Mouse (Mus musculus) megakaryocyte, embryonic 14.5 days (primary cell): ENCODE results near the gene Sox5. TPM values are rescaled to one million over a fixed set of nuclear protein-coding genes. Genes with fewer than 3 reads are reported as not detected.

Experiments used
- H3K27me3 ChIP-seq: replicated peaks from 2 replicates; pipeline ENCODE3; 2012; ENCODE audit warnings: inconsistent platforms
- H3K36me3 ChIP-seq: replicated peaks from 2 replicates; pipeline ENCODE3; 2012; ENCODE audit warnings: low read length, inconsistent platforms, mixed read lengths
- H3K4me1 ChIP-seq: 2 replicates; pipeline ENCODE4 v1.6.1; 2012; ENCODE audit warnings: inconsistent platforms
- H3K4me3 ChIP-seq: replicated peaks from 2 replicates; pipeline ENCODE3; 2012; ENCODE audit warnings: moderate library complexity, mild to moderate bottlenecking, inconsistent platforms
- H3K9me3 ChIP-seq: 2 replicates; pipeline ENCODE4 v1.6.1; 2012; ENCODE audit warnings: inconsistent platforms
- FLI1 ChIP-seq: IDR thresholded peaks from 2 replicates; pipeline ENCODE4 v1.6.1; 2012; ENCODE audit warnings: low read length, inconsistent platforms, mixed read lengths
- GATA1 ChIP-seq: IDR thresholded peaks from 3 replicates; pipeline ENCODE4 v1.6.1; 2012; ENCODE audit warnings: mixed read lengths, low read length, inconsistent platforms, borderline replicate concordance
- polyA plus RNA-seq: library from polyadenylated mRNA; stranded (reverse); fragments of >175 nt; gene quantifications from 2 replicates; pipeline ENCODE4 v1.2.3, GENCODE M21; 2012; ENCODE audit warnings: low replicate concordance; ENCODE audit not compliant: insufficient read depth

Sox5 gene
- polyA plus RNA-seq, 1 experiment = 0.07 TPM

GRCm38 (mm10) chr6:144454291-144455276 lies 327.2 kb downstream of the Sox5 start:
- no peaks in the 10 kb centered on the region for H3K9me3 ChIP-seq
- TF ChIP-seq FLI1 (no peak), GATA1 (no peak)
- no peak overlapping the region for H3K4me3 ChIP-seq
- H3K36me3 ChIP-seq = no peaks in the 10 kb centered on the region
- H3K4me1 ChIP-seq = no peaks in the 10 kb centered on the region; the same call in 1 of the 2 replicates
- no peaks in the 10 kb centered on the region for H3K27me3 ChIP-seq

GRCm38 (mm10) chr6:144453605-144454004 lies 328.2 kb downstream of the Sox5 start:
- TF ChIP-seq GATA1 (no peak), FLI1 (no peak)
- H3K9me3 ChIP-seq = no peaks in the 10 kb centered on the region
- no peaks in the 10 kb centered on the region for H3K36me3 ChIP-seq
- H3K27me3 ChIP-seq = no peaks in the 10 kb centered on the region
- H3K4me1 ChIP-seq = no peaks in the 10 kb centered on the region; the same call in 1 of the 2 replicates
- H3K4me3 ChIP-seq = no peak overlapping the region

- TF ChIP-seq GATA1 (no peak), FLI1 (no peak)
- no peaks in the 10 kb centered on the region for H3K27me3 ChIP-seq
Measured at GRCm38 (mm10) chr6:144453147-144453546, 328.6 kb downstream of the Sox5 start.

GRCm38 (mm10) chr6:144452200-144452977 lies 329.4 kb downstream of the Sox5 start:
- no peak for TF ChIP-seq FLI1
- no peak for TF ChIP-seq GATA1
- Histone ChIP-seq H3K9me3 (no peaks in the 10 kb centered on the region), H3K36me3 (no peaks in the 10 kb centered on the region), H3K27me3 (no peaks in the 10 kb centered on the region), H3K4me1 (no peaks in the 10 kb centered on the region; the same call in 1 of the 2 replicates), H3K4me3 (no peak overlapping the region)

More at GRCm38 (mm10) chr6:144453147-144453546, 328.6 kb downstream of the Sox5 start:
- H3K36me3 ChIP-seq = no peaks in the 10 kb centered on the region
- no peak overlapping the region for H3K4me3 ChIP-seq
- no peaks in the 10 kb centered on the region for H3K9me3 ChIP-seq
- H3K4me1 ChIP-seq = no peaks in the 10 kb centered on the region; the same call in 1 of the 2 replicates

- no peak for TF ChIP-seq GATA1
- no peak for TF ChIP-seq FLI1
Measured at GRCm38 (mm10) chr6:144451631-144452030, 330.1 kb downstream of the Sox5 start.

GRCm38 (mm10) chr6:144445761-144446373 lies 335.9 kb downstream of the Sox5 start:
- Histone ChIP-seq H3K4me1 (no peaks in the 10 kb centered on the region), H3K36me3 (no peaks in the 10 kb centered on the region), H3K9me3 (no peaks in the 10 kb centered on the region; the same call in 1 of the 2 replicates), H3K4me3 (no peak overlapping the region), H3K27me3 (no peaks in the 10 kb centered on the region)
- no peak for TF ChIP-seq GATA1
- no peak for TF ChIP-seq FLI1

More at GRCm38 (mm10) chr6:144451631-144452030, 330.1 kb downstream of the Sox5 start:
- no peaks in the 10 kb centered on the region for H3K9me3 ChIP-seq
- H3K4me1 ChIP-seq = no peaks in the 10 kb centered on the region; the same call in 1 of the 2 replicates
- H3K27me3 ChIP-seq = no peaks in the 10 kb centered on the region
- H3K4me3 ChIP-seq = no peak overlapping the region
- no peaks in the 10 kb centered on the region for H3K36me3 ChIP-seq

- no peaks in the 10 kb centered on the region for H3K27me3 ChIP-seq
- H3K4me3 ChIP-seq = no peak overlapping the region
- no peaks in the 10 kb centered on the region; the same call in 1 of the 2 replicates for H3K9me3 ChIP-seq
- no peaks in the 10 kb centered on the region for H3K4me1 ChIP-seq
- no peak for TF ChIP-seq GATA1
- no peak for TF ChIP-seq FLI1
- H3K36me3 ChIP-seq = no peaks in the 10 kb centered on the region
Measured at GRCm38 (mm10) chr6:144444367-144444766, 337.4 kb downstream of the Sox5 start.

GRCm38 (mm10) chr6:144443681-144444080 lies 338.1 kb downstream of the Sox5 start:
- Histone ChIP-seq H3K4me3 (no peak overlapping the region), H3K4me1 (no peaks in the 10 kb centered on the region), H3K36me3 (no peaks in the 10 kb centered on the region), H3K27me3 (no peaks in the 10 kb centered on the region), H3K9me3 (no peaks in the 10 kb centered on the region; the same call in 1 of the 2 replicates)
- TF ChIP-seq FLI1 = no peak
- TF ChIP-seq GATA1 = no peak

- Histone ChIP-seq H3K36me3 (no peaks in the 10 kb centered on the region), H3K4me1 (no peaks in the 10 kb centered on the region), H3K4me3 (no peak overlapping the region), H3K9me3 (peaks cover 13% of the 10 kb centered on the region; the same call in 1 of the 2 replicates), H3K27me3 (no peaks in the 10 kb centered on the region)
- no peak for TF ChIP-seq GATA1
- no peak for TF ChIP-seq FLI1
Measured at GRCm38 (mm10) chr6:144429276-144429675, 352.5 kb downstream of the Sox5 start.
